In the genomic region with DNA sequence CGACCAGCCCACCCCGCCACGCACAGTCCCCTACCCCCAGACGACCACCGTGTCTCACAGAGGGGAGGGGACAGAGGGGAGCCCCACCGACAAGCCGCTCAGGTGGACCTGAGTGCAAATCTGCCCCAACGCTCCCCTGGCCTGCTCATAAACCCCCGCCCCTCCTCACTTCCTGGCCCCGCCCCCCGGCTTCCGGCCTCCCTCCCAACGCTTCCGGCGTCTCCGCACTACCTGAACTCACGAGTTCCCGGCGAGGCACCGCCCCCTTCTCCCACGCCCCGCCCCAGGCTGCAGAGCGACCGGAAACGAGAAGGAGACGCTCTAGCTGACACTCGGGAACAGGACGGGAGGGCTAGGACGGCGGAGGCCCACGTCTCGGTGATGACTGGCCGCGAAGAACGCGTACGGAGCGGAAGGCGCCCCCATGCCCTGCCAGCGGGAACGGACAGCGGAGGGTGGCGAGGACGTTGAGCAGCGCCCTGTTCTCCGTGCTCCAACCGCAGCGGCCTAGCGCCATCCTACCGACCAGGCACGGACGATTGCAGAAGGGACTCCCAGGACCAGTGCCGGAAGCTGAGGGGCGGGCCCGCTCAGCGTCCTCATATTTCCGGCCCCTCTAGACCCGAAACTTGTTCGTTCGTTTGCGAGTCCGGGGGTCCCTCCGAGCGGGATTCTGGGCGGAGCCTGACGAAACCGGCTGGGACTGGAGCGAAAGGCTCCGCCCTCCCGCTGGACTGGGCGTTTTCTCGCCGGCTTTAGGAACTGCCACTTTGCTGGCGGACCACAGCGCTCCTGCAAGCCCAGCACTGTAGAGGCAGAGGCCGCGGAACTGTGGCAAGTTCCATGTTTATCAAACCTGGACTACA, we compare ENCODE assay signal across 8 mouse cellular contexts. TPM values are rescaled to one million over a fixed set of nuclear protein-coding genes. Genes with fewer than 3 reads are reported as not detected.
DNase-seq lines count a peak whose midpoint lies in the region; ATAC-seq and TF ChIP-seq lines count a peak whose summit lies in the region.

A gene (minus strand): TSS at position 554 of the 866 bp plus-strand sequence.

- under 1% methylated on average over 77 of the region's 77 CpGs for WGBS in hindbrain, embryonic 10.5 days
- WGBS in lung, postnatal 0 days, result 1% methylated on average over 61 of the region's 77 CpGs

- H3K9me3 ChIP-seq in hindbrain, embryonic 10.5 days, result no peaks in the 10 kb centered on the region
- no peaks in the 10 kb centered on the region for H3K9me3 ChIP-seq in lung, postnatal 0 days (ENCODE audit: low read length)

- peak; percentile 100 for DNase-seq in MN1 (ENCODE audit: low spot score)
- DNase-seq in cerebellum, adult 9-10 months, result peak; percentile 99
- peak; percentile 99 for DNase-seq in hindbrain, embryonic 10.5 days (ENCODE audit: low spot score)
- peak; percentile 99 for DNase-seq in layer of hippocampus, adult 9-11 months
- peak; percentile 99 for DNase-seq in lung, postnatal 0 days (ENCODE audit: low spot score)
- peak; percentile 96 for DNase-seq in ovary, postnatal 14 days (ENCODE audit: low spot score)
- peak; percentile 100 for DNase-seq in thymus, postnatal 14 days

- no peaks in the 10 kb centered on the region for H3K27me3 ChIP-seq in hindbrain, embryonic 10.5 days (ENCODE audit: insufficient read depth, poor library complexity, severe bottlenecking)
- no peaks in the 10 kb centered on the region for H3K27me3 ChIP-seq in lung, postnatal 0 days (replicated peaks; ENCODE audit: insufficient read depth, low read length)

- TF ChIP-seq EP300 in lung, postnatal 0 days (IDR thresholded peaks at IDR 0.05), result 0 out of 2 replicates have a peak, but pooled peaks have one; percentile 29

- H3K27ac ChIP-seq in hindbrain, embryonic 10.5 days, result peak within 1 kb of the TSS; percentile 95
- peak within 1 kb of the TSS; percentile 97 for H3K27ac ChIP-seq in lung, postnatal 0 days (ENCODE audit: low read length)

- peaks cover 35% of the 10 kb centered on the region for H3K36me3 ChIP-seq in hindbrain, embryonic 10.5 days
- H3K36me3 ChIP-seq in lung, postnatal 0 days (ENCODE audit: insufficient read depth, low read length), result 0 out of 2 replicates have a peak, but pooled peaks cover 3% of the 10 kb centered on the region

- H3K4me3 ChIP-seq in hindbrain, embryonic 10.5 days, result peak within 1 kb of the TSS; percentile 88
- peak within 1 kb of the TSS; percentile 62 for H3K4me3 ChIP-seq in lung, postnatal 0 days (ENCODE audit: low read depth, low read length)

- peaks cover 18% of the 10 kb centered on the region for H3K4me1 ChIP-seq in hindbrain, embryonic 10.5 days (replicated peaks)
- peaks cover 6% of the 10 kb centered on the region; the same call in 1 of the 2 replicates for H3K4me1 ChIP-seq in lung, postnatal 0 days (ENCODE audit: insufficient read depth, low read depth, low read length)

- peak; percentile 39; the same call in 1 of the 2 replicates for TF ChIP-seq CTCF in lung, postnatal 0 days (IDR thresholded peaks at IDR 0.05)

- ATAC-seq in frontal cortex, adult (ENCODE audit: low TSS enrichment), result peak; percentile 92
- ATAC-seq in lung, postnatal 0 days, result peak; percentile 96

- peak within 1 kb of the TSS; percentile 90 for H3K4me2 ChIP-seq in lung, postnatal 0 days (replicated peaks; ENCODE audit: low read depth, low read length)

- peak within 1 kb of the TSS; percentile 58 for H3K9ac ChIP-seq in lung, postnatal 0 days (replicated peaks; ENCODE audit: low read depth)

RNA-seq across cellular contexts. Expression of the gene that starts here (rescaled TPM):
- polyA plus RNA-seq in hindbrain, embryonic 10.5 days (2016; fragmentation: Nextera tagmentation; extraction: Ambion mirVana), result 4.5 and 5.1 TPM in 2 replicates
- 4.3 and 5.1 TPM in 2 replicates for polyA plus RNA-seq in lung, postnatal 0 days (2015; fragmentation: Nextera tagmentation; extraction: Ambion mirVana)

Comparison
In these comparisons a context has a peak if more than half of its experiments do, and no peak if none do; other contexts are left out.
1. Peak in every context shown above with its lines: DNase-seq, ATAC-seq, H3K4me3 ChIP-seq and H3K27ac ChIP-seq.